13 mouse cellular contexts compared by ENCODE assay signal in the genomic region with DNA sequence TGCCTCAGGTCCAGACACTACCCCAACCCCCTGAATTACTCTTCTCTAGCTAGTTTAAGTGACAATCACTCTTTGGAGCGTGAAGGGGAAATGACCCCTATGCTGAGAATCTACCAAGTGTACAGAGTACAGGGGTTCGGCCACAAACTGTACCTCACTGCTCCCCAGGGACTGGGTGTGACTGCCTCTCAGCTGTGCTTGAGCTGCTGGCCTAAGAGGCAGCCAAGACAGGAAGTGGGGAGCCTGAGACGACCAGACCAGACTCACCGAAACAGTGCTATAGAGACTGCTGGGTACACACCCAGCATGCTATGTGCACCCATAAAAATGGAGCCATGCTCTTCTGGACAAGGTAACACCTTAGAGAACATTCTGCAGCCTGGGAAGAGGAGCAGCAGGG.
A peak's percentile ranks its signal among the peaks of the same experiment; 100 is the strongest.
DNase-seq lines count a peak whose midpoint lies in the region; ATAC-seq and TF ChIP-seq lines count a peak whose summit lies in the region.
"Had no signal": no experiment of that assay in that cellular context is flagged by ENCODE, and none has a peak within 500 bp of the region (broad histone marks: within the 10 kb centered on the region; RNA-seq: fewer than 3 reads in every experiment).

No protein-coding gene starts in this region.

- no peaks in the 10 kb centered on the region for H3K9me3 ChIP-seq in heart, embryonic 11.5 days (replicated peaks; ENCODE audit: control insufficient read depth, low read length)
- H3K9me3 ChIP-seq: neural tube, embryonic 15.5 days; stomach, embryonic 15.5 days had no signal

- no peak overlapping the region for H3K4me2 ChIP-seq in heart, embryonic 11.5 days
- H3K4me2 ChIP-seq: neural tube, embryonic 15.5 days; stomach, embryonic 15.5 days had no signal

- H3K27me3 ChIP-seq in heart, embryonic 11.5 days (ENCODE audit: control insufficient read depth, insufficient read depth, low read length), result no peaks in the 10 kb centered on the region
- peaks cover 15% of the 10 kb centered on the region for H3K27me3 ChIP-seq in C2C12 (ENCODE audit: control insufficient read depth, insufficient read depth, insufficient read length)
- H3K27me3 ChIP-seq: neural tube, embryonic 15.5 days; stomach, embryonic 15.5 days had no signal

- H3K27ac ChIP-seq in heart, embryonic 11.5 days (ENCODE audit: low read depth, low read length), result no peak overlapping the region
- H3K27ac ChIP-seq: neural tube, embryonic 15.5 days; stomach, embryonic 15.5 days had no signal

- peak; percentile 96 for DNase-seq in heart, adult 11 months
- DNase-seq in heart, postnatal 4 days, result peak; percentile 18
- DNase-seq in testis, postnatal 14 days (ENCODE audit: low spot score), result no peak
- no peak for DNase-seq in kidney, postnatal 4 days
- DNase-seq: adrenal gland, adult 8-10 months; cerebellum, postnatal 14 days; kidney, postnatal 10 days had no signal

- no peak for ATAC-seq in heart, embryonic 11.5 days (replicated peaks; ENCODE audit: insufficient number of reproducible peaks, low FRiP score, low TSS enrichment)
- peak; percentile 83 for ATAC-seq in neutrophil, adult 5-6 weeks (ENCODE audit: extremely low read depth, insufficient number of reproducible peaks, low FRiP score, poor library complexity, severe bottlenecking)
- no peak for ATAC-seq in cerebellum, adult (ENCODE audit: insufficient number of reproducible peaks, low FRiP score, low TSS enrichment)

- no peaks in the 10 kb centered on the region; the same call in 1 of the 2 replicates for H3K4me1 ChIP-seq in heart, embryonic 11.5 days (ENCODE audit: control insufficient read depth, insufficient read depth, low read length)
- H3K4me1 ChIP-seq: neural tube, embryonic 15.5 days; stomach, embryonic 15.5 days had no signal

- TF ChIP-seq CTCF in C2C12 (IDR thresholded peaks at IDR 0.05; ENCODE audit: control insufficient read depth, insufficient read depth, insufficient read length), result no peak

- H3K79me2 ChIP-seq in C2C12 (ENCODE audit: control insufficient read depth, insufficient read depth), result no peaks in the 10 kb centered on the region

- H3K9ac ChIP-seq in heart, embryonic 11.5 days (ENCODE audit: low read depth, low read length), result no peak overlapping the region
- H3K9ac ChIP-seq: neural tube, embryonic 15.5 days; stomach, embryonic 15.5 days had no signal

- WGBS in heart, embryonic 11.5 days (ENCODE audit: insufficient replicate concordance), result 66% methylated on average over 4 of the region's 4 CpGs

- no peak overlapping the region for H3K4me3 ChIP-seq in heart, embryonic 11.5 days (ENCODE audit: low read depth, low read length)
- no peak overlapping the region for H3K4me3 ChIP-seq in C2C12 (ENCODE audit: insufficient read depth, poor library complexity, severe bottlenecking)
- H3K4me3 ChIP-seq: neural tube, embryonic 15.5 days; stomach, embryonic 15.5 days had no signal

- no peak overlapping the region for H3ac ChIP-seq in C2C12 (ENCODE audit: control insufficient read depth, insufficient read length, low read depth)

- no peaks in the 10 kb centered on the region for H3K36me3 ChIP-seq in heart, embryonic 11.5 days (ENCODE audit: control insufficient read depth, insufficient read depth, low read length)
- no peaks in the 10 kb centered on the region for H3K36me3 ChIP-seq in C2C12 (ENCODE audit: control insufficient read depth, insufficient read depth)
- H3K36me3 ChIP-seq: stomach, embryonic 15.5 days had no signal

- H3K79me3 ChIP-seq in C2C12 (ENCODE audit: low read depth), result no peaks in the 10 kb centered on the region

TF ChIP-seq in C2C12, 6 proteins besides CTCF, POLR2A, EP300 and RAD21:
- TF ChIP-seq MAX (IDR thresholded peaks at IDR 0.05), result peak; percentile 14
- no peak for TF ChIP-seq USF1 (IDR thresholded peaks at IDR 0.05; ENCODE audit: low read depth)
- no peak for TF ChIP-seq MYOD1 (IDR thresholded peaks at IDR 0.05; ENCODE audit: control insufficient read depth, insufficient read length, low read depth)

Comparison
In these comparisons a context has a peak if more than half of its experiments do, and no peak if none do; other contexts are left out.
1. DNase-seq: peak in heart, adult 11 months (single experiment) and heart, postnatal 4 days (single experiment); none in testis, postnatal 14 days (single experiment) and kidney, postnatal 4 days (0 of 2).